25 mouse cellular contexts compared by ENCODE assay signal in the genomic region with DNA sequence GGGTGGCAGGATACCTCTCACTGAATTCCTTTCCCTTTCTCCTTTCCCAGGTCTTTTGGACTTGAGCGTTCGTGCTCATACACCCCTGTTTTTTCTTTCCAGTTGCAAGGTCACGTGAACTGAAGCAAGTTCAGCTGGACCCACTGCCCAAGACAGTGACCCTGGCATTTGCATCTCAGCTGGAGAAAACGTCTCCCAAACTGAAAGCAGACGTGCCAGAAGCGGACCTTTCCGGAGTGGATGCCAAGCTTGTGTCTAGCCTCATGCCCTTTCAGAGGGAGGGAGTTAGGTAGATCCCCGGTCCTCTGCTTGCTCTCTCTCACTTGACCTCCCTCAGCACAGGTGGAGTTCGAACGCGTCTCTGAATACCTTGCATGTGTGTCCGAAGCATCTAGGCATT. TPM values are rescaled to one million over a fixed set of nuclear protein-coding genes. Genes with fewer than 3 reads are reported as not detected.
DNase-seq lines count a peak whose midpoint lies in the region; ATAC-seq lines count a peak whose summit lies in the region.
"Had no signal": no experiment of that assay in that cellular context is flagged by ENCODE, and none has a peak within 500 bp of the region (broad histone marks: within the 10 kb centered on the region; RNA-seq: fewer than 3 reads in every experiment).

No protein-coding gene starts in this region.

- DNase-seq in adrenal gland, adult (ENCODE audit: inconsistent age in 2 of 2, low spot score in 1 of 2) = peak; percentile 82 to 91
- no peak for DNase-seq in adrenal gland, postnatal 4 days (ENCODE audit: low spot score in 2 of 2)
- DNase-seq in adrenal gland, adult 2 months = peak; percentile 85
- peak; percentile 67 for DNase-seq in adrenal gland, postnatal 14 days
- peak; percentile 42 for DNase-seq in testis, postnatal 10 days (ENCODE audit: low spot score)
- DNase-seq in urinary bladder, adult 18-20 months (ENCODE audit: low spot score in 2 of 2) = no peak
- DNase-seq: cerebellum, adult 11 months; cerebellum, adult 8-10 months; cerebellum, postnatal 10 days; cerebellum, postnatal 36 days; embryo, embryonic 11 days; gastrocnemius, postnatal 36 days; heart, postnatal 10 days; heart, postnatal 36 days had no signal

- ATAC-seq in inflammation-experienced regulatory T-cells, adult 6 months = no peak
- ATAC-seq: activated CD4-positive, CD25-positive, alpha-beta regulatory T cell, adult 4 months; forebrain, embryonic 15.5 days; hindbrain, embryonic 16.5 days; intestine, embryonic 16.5 days had no signal

RNA-seq across cellular contexts. Expression of gene Smarcal1, which starts 12.6 kb away (rescaled TPM):
- 10 to 100 TPM; 47.5 to 52.2 TPM for total RNA-seq in adrenal gland, postnatal 4 days (2021)
- total RNA-seq in adrenal gland, adult 2 months (2021) = 10 to 100 TPM; 38.5 to 51.4 TPM
- polyA plus RNA-seq in adrenal gland, adult 2 months (2012; rRNA removed) = 49.5 and 56.9 TPM in 2 replicates
- 33.7 and 37.4 TPM in 2 replicates for total RNA-seq in adrenal gland, postnatal 14 days (2021)
- polyA plus RNA-seq in inflammation-experienced regulatory T-cells, adult 6 months (2017; shearing (Covaris generic)) = 10 to 100 TPM; 10.4 to 15.7 (median 13.7) TPM

RNA-seq across cellular contexts. Expression of gene March4, which starts 59.0 kb away (rescaled TPM):
- 1 to 10 TPM; 2.3 to 3.5 TPM for total RNA-seq in adrenal gland, postnatal 4 days (2021)
- total RNA-seq in adrenal gland, adult 2 months (2021) = under 1 TPM; 0.35 to 0.45 TPM
- polyA plus RNA-seq in adrenal gland, adult 2 months (2012; rRNA removed) = 0.17 and 0.18 TPM in 2 replicates
- total RNA-seq in adrenal gland, postnatal 14 days (2021) = 0.78 and 1.7 TPM in 2 replicates
- polyA plus RNA-seq in inflammation-experienced regulatory T-cells, adult 6 months (2017; shearing (Covaris generic)) = not detected
- total RNA-seq: ES-E14; granulocyte monocyte progenitor cell, adult 5-6 weeks; heart, adult 8-10 months; heart, postnatal 10 days; heart, postnatal 36 days had no signal
- polyA plus RNA-seq: activated CD4-positive, CD25-positive, alpha-beta regulatory T cell, adult 4 months; embryonic facial prominence, embryonic 10.5 days; erythroblast, embryonic 14.5 days; heart, embryonic 12.5 days had no signal

Comparison
In these comparisons a context has a peak if more than half of its experiments do, and no peak if none do; other contexts are left out.
1. DNase-seq: peak in adrenal gland, adult (2 of 2), adrenal gland, adult 2 months (single experiment), adrenal gland, postnatal 14 days (single experiment) and testis, postnatal 10 days (single experiment); none in adrenal gland, postnatal 4 days (0 of 2) and urinary bladder, adult 18-20 months (0 of 2).